15 mouse cellular contexts compared by ENCODE assay signal in genomic region chr3:39397677-39398076, GRCm38 (mm10).
"Had no signal": no experiment of that assay in that cellular context is flagged by ENCODE, and none has a peak within 500 bp of the region (broad histone marks: within the 10 kb centered on the region; RNA-seq: fewer than 3 reads in every experiment).

No protein-coding gene starts in this region.

- H3K27ac ChIP-seq: kidney, embryonic 15.5 days; left cerebral cortex, adult 2 months; liver, embryonic 13.5 days; midbrain, embryonic 15.5 days had no signal

- ATAC-seq: midbrain, embryonic 15.5 days had no signal

- H3K4me2 ChIP-seq: kidney, embryonic 15.5 days; liver, embryonic 13.5 days; midbrain, embryonic 11.5 days; midbrain, embryonic 15.5 days had no signal

- H3K36me3 ChIP-seq: kidney, embryonic 15.5 days; liver, embryonic 13.5 days; midbrain, embryonic 15.5 days had no signal

- H3K4me3 ChIP-seq: kidney, embryonic 15.5 days; left cerebral cortex, adult 2 months; liver, embryonic 13.5 days; midbrain, embryonic 15.5 days; myocyte had no signal

- DNase-seq: kidney, adult 8-10 months; kidney, postnatal 10 days; kidney, postnatal 36 days; layer of hippocampus, postnatal 36 days; liver, embryonic 13.5 days; lung, adult 2 months; lung, postnatal 14 days; lung, postnatal 4 days; thymus, adult 18-20 months; thymus, postnatal 36 days had no signal

- H3K4me1 ChIP-seq: liver, embryonic 13.5 days; midbrain, embryonic 15.5 days had no signal

- H3K27me3 ChIP-seq: kidney, embryonic 15.5 days; liver, embryonic 13.5 days; midbrain, embryonic 15.5 days had no signal

- H3K9ac ChIP-seq: kidney, embryonic 15.5 days; liver, embryonic 13.5 days; midbrain, embryonic 15.5 days had no signal

- H3K9me3 ChIP-seq: kidney, embryonic 15.5 days; liver, embryonic 13.5 days; midbrain, embryonic 15.5 days had no signal
